Mouse (Mus musculus) heart, postnatal 10 days (tissue): ENCODE measurements around the gene Olfml2a. TPM values are rescaled to one million over a fixed set of nuclear protein-coding genes. Genes with fewer than 3 reads are reported as not detected.
A peak's percentile ranks its signal among the peaks of the same experiment; 100 is the strongest.

Source experiments
- DNase-seq, 2 experiments: peaks; one replicate each; pipeline ENCODE4 v3.0.0; 2021
- intact Hi-C: fragments of 180-260 bp; cut with DNase I; formaldehyde crosslinking; loops from one replicate; pipeline ENCODE4 v1.15.1; 2025
- total RNA-seq, 2 experiments: library from RNA; stranded (reverse); gene quantifications; 2 replicates each; pipeline ENCODE4 v1.2.3; 2021

Olfml2a gene
- total RNA-seq, 2 experiments from 2014 or later: 17.8 to 18.8 TPM

DNA sequence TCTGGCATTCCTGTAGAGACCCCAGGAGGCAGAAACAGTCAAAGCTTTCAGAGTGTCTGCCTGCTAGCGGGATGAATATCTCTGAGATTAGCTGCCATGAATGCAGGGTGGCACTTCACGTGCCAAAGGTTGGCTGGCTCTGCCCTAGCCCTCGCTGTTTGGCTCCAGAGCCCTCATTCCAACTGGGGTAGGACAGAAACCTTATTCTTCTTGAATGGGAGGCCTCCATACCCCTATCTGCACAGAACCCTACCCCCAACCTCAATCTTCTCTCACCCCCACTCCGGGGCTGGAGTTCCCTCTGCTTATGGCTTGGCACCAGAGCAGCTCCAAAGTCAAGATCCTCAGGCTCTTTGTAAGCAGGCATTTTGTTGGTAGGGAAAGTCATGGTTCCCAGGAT, 46.1 kb downstream of the Olfml2a start:
- intact Hi-C loops: no loop called here
- DNase-seq: no peak

DNA sequence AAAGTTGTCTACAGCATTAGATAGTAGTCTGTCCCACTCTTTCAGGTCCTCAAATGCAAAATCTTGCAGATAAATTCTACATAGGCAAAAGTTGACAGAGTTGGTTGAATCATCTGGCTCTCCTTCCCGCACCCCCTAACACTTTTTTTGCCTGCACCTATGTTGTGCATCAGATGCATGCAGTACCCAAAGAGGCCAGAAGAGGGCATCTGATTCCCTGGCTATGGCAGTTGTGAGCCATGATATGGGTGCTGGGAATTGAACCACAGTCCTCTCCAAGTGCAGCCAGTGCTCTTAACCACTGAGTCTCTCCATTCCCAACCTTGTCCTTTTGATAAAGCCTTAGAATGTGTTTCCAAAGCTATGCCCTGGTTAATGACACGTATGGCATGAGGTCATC, 51.7 kb downstream of the Olfml2a start:
- DNase-seq: no peak
- intact Hi-C loops: no loop called here

DNA sequence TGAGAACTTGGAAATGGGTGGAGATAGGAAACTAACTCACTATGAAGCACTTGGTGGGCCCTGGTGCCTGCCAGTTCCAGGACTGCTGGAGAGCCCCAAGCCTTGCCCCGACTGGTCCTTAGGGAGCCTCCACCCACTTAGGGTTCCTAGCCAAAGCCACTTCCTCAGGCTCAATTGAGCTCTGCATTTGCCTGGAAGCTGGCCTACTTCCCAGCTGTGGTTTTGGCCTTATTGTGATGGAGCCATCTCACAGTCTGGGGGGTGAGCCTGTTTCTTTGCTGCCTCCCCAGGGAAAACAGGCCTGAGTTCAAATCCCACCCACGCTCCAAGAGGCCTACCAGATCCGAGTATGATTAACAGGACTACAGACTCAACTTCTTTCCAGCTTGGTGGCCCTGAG, 54.8 kb downstream of the Olfml2a start:
- intact Hi-C loops: no loop called here
- DNase-seq: peak; percentile 77 to 79

DNA sequence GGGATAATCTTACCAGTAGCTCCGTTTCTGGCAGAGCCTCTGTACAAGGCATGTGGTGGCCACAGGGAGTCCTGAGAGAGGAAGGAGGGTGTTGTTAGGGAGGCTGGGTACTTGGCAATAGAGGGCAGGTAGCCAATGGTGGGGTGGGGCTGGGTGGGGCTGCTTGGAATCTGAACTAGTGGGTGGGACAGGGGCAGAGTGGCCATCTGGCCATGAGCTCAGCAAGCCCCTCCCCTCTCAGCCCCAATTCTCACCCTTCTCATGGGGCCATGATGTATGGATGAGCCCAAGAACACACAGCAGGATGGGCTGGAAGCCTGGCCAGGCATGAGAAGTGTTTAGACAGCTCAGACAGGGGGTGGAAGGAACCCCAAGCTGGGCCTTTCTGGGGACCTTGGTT, 55.6 kb downstream of the Olfml2a start:
- intact Hi-C loops: no loop called here
- no peak for DNase-seq

DNA sequence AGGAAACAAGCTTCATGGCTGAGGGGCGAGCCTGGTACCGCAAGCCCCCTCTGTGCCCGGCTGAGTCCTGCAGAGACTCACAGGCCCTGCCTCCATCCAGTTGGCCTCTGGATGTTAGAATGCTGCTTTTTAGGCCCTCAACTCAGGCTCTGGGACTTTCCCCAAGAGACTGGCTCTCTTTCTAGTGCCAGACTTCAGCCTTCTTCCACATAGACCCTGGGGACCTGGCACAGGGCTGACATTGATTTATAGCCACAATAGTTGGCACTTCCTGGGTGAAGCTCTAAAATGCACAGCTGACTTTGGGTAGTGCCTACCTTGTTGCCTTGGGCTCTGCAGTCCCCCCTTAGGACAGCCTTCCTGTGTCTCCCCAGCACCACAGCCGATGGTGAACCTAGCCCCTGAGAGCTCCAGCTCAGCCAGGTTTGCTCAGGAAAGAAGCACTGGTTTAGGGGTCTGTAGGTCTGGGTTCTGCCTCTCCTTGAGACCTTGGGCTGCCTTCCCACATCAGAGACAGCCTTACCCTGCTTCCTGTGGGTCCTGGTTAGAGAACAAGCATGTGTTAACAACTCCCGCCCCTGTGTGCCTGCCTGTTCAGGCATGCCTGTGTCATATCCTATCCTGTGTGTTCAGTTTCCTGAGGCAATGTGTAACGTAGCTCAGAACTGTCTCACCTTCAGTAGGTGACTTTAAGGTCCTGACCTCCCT, 56.2 kb downstream of the Olfml2a start:
- intact Hi-C loops: no loop called here
- no peak for DNase-seq

DNA sequence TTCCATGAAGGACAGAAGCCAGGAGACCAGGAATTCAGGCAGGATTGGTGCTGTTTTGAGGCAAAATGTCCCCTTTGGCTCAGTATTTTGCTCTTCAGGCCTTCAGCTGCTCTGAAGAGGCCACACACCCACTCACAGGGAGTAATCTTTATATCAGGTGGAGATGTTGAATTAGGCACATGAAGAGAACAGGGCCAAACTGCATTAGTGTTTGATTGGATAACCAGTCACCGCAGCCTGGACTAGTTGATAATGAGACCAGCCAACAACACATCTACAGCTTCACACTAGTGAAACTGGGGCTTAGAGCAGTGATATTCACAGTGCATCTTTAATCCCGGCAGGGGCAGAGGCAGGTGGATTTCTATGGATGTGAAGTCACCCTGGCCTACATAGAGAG, 57.2 kb downstream of the Olfml2a start:
- intact Hi-C loops: no loop called here
- no peak for DNase-seq

DNA sequence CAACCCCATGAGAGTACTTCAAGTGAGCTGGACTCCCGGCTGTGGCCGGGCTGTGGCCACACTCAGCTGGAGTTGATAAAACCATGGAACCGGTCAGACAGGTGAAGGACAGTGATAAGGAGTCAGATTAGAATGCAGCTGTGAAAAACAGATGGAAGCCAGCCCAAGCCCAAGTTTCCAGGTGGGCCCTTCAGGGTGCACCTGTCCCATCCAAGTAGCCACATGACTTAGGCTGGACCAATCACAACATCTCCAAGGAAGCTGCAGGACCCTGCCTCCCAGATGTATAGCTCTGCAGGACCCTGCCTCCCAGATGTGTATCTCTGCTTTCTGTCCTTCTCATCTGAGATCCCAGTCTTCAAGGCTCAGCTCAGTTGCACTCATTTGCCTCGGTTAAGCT, 60.2 kb downstream of the Olfml2a start:
- intact Hi-C loops: no loop called here
- no peak for DNase-seq

DNA sequence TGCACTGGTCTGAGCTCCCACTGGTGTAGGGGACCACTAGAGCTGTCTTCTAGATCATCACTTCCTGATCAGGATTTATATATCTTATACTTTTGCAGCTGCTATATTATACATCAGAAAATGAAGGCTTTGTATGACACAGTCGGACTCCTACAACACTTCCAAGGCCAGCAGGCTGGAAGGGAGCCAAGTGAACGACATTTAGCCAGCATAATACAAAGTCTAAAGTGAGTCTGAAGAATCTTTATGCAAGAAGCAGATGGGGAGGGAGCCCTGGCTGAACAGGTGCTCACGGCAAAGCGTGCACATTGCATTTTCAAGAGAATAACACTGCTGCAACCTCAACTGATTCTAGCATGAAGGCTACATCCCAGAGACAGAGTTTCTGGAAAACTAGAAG, 60.7 kb downstream of the Olfml2a start:
- intact Hi-C loops: no loop called here

DNA sequence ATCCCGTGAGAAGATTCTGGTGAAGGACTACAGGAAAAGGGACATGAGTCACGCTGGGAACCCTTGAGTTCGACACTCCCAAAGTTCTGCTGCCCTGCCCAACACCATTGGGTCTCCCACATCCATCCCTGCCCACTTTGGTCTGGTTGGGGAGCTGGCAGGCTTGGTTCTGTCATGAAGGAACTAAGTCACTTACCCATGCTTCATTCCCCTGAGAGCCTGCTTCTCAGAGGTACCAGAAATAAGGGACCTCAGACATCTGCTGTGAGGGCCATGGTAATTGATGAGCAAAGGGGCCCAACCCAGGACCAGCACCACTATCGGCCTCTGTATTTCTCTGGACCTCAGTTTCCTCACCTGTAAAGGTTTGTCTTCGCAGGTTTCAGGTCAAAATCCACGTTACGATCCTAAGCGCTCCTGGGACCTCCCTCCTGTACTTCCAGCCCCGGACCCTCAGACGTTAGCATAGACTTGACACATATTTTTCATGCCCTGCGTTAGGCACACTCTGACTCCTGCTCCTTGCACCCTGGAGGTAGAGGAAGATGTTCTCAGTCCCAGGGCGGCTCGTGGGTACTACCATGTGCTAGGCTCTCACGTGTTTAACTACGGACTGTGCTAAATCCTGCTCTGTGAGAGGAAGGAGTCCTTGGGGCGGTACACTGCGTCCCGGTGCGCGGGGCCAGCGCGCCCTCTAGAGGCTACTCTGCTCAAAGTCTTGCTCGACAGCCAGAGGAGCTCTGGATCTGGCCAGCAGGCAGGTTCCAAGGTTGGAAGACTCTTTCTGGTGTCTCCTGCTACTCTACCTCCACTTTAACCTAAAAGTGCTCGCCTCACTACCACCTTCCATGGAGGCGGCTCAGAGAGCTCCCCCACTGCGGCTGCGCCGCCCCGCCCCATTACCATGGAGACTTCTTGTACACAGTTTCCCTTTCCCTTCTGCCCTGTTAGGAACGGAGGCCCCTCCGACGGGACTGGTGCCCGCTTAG, 65.9 kb downstream of the Olfml2a start, which contains the start of gene Wdr38:
Wdr38 (plus strand) TSS at position 91 of the 989 bp plus-strand sequence.
- peak; percentile 90 to 93 for DNase-seq

More for the DNA sequence above, 60.7 kb downstream of the Olfml2a start:
- no peak for DNase-seq

DNA sequence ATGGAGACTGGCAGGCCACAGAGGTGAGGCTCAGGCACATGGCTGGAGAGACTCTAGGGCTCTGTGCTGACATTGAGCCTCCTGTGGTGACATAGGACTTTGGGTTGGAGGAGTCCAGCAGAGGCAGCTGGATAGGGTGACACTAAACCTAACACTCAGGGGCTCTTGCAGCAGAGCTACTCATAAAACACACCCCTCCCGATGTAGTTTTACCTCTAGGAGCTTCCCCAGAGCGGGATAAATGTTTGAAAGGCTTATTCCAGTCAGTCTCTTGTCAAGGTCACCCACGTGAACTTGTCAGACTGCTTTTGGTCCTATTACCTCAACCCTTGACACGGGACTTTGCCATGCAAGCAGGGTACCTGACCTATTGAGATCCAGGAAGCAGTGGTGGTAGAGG, 67.6 kb downstream of the Olfml2a start:
- intact Hi-C loops: loop anchor here (5.0 kb wide), 1 partner anchor 202 kb away; no protein-coding TSS in a partner anchor
- DNase-seq: no peak

More for the DNA sequence above, 65.9 kb downstream of the Olfml2a start, which contains the start of gene Wdr38:
- intact Hi-C loops: loop anchor here (1.0 to 5.0 kb wide), 2 partner anchors 70 to 200 kb away; partner anchors contain the start of gene Nr6a1

DNA sequence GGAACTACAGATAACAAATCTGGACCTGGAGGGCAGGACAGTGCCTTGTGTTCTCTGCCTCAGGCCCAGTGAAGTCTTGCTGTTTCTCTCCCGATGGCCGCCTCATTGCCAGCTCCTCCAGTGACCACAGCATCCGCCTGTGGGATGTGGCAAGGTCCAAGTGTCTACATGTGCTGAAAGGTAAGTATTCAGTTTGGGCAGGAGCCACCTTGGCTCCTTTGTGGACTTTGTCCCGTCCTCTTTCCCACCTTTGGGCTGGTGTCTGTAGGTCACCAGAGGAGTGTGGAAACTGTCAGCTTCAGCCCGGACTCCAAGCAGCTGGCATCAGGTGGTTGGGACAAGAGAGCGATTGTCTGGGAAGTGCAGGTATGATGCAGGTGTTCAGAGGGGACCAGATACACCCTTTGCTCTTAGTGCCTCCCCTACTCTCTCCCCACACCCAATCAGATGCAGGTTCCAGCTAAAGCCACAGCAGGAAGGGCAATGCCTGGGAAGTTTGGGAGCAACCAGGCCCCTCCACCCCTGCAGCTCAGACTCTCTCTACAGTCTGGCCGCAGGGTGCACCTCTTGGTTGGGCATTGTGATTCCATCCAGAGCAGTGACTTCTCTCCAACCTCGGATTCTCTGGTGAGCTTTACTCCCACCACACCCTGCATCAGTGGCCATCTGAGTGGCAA, 68.3 kb downstream of the Olfml2a start:
- DNase-seq: no peak
- intact Hi-C loops: loop anchor here (5.0 kb wide), 1 partner anchor 203 kb away; no protein-coding TSS in a partner anchor

DNA sequence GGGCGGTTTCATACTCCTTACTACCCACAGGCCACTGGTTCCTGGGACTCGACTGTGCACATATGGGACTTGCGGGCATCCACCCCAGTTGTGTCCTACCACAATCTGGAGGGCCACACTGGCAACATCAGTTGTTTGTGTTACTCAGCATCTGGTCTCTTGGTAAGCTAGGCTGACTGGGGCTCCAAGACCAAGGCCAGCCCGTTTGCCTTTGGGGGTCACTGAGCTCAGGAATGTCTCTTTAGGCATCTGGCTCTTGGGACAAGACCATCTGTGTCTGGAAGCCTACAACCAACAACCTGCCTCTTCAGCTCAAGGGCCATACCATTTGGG, 68.8 kb downstream of the Olfml2a start:
- intact Hi-C loops: no loop called here
- no peak for DNase-seq

DNA sequence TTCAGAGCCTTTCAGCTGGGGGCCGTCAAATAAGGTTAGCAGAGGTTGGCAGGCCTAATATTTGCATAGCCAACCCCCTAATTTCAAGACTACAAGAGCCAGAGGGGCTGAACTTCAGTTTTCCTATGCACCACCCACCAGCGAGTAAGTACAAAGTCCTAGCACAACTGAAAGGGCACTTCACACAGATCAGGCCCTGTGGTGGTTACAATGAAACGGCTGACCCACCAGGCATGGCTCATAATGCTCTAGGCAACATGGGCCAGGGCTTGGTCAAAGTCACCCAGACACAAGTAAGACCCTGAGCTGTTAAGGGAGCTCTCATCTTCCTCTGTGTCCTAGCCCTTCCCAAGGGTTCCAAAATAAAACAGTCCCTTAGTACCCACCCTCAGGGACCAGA, 70.1 kb downstream of the Olfml2a start:
- intact Hi-C loops: no loop called here
- DNase-seq: no peak

DNA sequence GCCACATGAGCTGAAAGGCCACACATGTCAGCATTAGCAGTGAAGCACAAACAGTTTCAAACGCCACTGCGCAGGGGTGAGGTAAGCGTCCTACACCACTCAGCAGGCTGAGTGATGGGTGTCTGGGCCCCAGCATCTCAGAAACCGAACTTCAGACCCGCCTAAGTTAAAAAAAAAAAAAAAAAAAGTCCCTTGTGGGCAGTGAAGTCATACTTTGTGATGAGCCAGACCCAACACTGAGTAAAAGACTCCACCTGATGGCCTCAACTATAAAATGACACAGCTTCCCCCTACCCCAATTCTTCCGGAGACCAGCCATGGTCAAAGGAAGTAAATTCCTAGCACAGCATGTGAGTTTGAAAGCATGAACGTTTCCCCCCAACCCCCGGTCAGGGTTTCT, 71.3 kb downstream of the Olfml2a start:
- DNase-seq: no peak
- intact Hi-C loops: no loop called here

DNA sequence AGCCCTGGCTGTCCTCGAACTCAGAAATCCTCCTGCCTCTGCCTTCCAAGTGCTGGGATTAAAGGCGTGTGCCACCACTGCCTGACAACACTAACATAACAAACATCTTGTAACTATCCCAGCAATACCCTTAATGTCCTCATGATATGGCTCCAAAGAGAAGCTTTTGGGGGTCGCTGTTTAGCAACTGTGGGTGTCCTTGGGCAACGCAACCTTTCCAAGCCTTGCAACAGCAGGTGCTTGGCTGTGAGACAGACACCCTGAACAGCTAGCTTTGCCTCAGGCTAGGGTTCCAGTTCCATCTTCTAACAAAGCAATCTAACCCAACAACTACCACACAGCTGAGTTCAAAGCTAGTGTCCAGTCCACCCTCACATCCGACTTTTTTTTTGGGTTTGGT, 71.7 kb downstream of the Olfml2a start:
- intact Hi-C loops: no loop called here
- DNase-seq: no peak

DNA sequence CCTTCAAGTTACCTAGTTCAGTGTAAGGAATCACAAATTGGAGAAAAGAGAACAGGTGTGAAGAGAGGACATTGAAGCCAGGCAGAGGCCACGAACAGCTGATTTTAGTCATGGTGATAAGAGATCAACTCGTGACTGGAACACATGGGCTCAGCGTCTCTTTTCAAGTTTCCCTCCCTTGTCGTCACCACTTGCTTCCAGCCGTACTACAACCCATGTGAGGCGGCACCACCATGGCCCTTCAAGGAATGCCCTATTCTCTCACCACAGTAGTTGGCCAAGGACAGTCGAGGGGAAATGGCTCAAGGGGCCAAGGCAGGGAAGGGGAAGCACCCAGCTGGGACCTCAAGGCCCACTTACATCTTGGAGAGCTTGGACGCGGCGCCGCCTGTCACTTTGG, 72.6 kb downstream of the Olfml2a start:
- intact Hi-C loops: no loop called here
- peak in 1 of 2 experiments; percentile 56 for DNase-seq

DNA sequence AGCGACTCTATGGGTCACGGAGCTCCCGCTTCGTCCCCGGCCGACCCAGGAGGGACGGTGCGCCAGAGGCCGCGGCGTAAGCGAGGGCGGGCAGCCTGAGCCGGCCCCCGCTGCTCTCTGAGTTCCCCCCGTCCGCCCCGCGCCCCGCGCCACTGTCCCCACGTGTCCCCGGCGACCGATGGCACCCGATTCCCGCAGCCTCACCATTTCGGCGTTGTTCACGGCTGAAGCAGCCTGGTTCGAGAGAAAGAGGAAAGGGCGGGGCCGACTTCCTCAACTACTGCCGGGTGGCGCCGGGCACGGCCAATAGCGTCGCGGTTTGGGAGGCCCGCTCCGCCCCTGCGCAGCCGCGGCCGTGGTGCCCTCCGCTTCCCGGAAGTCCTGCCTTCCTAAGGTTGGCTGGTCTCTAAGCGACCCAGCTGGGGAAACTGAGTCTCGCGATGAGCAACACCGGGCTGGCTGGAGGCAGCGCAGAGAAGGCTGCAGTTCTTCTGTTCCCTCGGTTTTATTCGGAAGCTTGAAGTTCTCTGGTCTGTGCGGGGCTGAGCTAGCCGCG, 73.2 kb downstream of the Olfml2a start, which contains the start of gene Arpc5l:
Arpc5l (plus strand) TSS at position 469 of the 556 bp plus-strand sequence.
- peak; percentile 94 to 95 for DNase-seq
- intact Hi-C loops: no loop called here

DNA sequence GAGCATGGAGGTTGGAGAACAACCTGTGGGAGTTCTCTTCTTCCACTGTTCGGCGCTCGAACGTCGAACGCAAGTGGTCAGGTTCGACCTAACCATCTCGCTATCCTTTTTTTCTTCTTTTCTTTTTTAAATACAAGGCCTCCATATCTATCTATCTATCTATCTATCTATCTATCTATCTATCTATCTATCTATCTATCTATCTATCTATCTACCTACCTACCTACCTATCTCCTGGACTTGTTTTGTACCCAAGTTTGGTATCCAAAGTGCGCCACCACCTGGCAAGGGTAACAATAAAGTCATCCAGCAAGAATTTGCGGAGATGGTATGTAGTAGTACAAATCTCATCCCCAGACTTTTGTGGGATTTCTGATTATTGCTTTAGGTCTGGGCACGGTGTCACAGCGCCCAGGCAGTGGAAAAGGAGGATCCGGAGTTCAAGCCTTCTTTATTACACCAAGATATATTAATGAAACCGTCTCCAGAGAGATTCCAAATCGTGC, 73.8 kb downstream of the Olfml2a start, which contains the start of gene Rpl35:
Rpl35 (minus strand) TSS at position 51 of the 506 bp plus-strand sequence.
- intact Hi-C loops: no loop called here
- peak in 1 of 2 experiments; percentile 48 for DNase-seq

DNA sequence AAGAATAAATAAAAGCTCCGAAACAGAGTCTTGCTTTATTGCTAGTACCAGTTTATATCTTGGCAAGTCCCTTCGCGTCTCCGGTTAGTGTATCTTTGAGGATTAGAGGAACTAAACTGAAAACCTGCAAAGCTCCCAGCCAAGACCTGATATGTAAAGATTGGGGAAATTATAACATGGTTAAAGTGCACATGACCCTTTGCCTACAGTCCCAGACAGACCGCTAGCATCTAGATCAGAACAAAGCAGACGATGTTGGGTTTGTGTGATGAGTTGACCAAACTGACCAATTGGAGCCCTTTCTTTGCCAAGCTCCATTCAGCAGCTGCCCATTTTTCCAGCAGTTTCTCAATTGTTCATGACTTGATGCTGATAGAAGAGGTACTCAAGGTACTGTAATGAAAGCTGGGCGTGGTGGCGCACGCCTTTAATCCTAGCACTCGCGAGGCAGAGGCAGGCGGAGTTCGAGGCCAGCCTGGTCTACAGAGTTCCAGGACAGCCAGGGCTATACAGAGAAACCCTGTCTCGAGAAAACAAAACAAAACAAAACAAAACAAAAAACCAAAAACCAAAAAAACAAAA, 74.5 kb downstream of the Olfml2a start:
- intact Hi-C loops: no loop called here
- no peak for DNase-seq

DNA sequence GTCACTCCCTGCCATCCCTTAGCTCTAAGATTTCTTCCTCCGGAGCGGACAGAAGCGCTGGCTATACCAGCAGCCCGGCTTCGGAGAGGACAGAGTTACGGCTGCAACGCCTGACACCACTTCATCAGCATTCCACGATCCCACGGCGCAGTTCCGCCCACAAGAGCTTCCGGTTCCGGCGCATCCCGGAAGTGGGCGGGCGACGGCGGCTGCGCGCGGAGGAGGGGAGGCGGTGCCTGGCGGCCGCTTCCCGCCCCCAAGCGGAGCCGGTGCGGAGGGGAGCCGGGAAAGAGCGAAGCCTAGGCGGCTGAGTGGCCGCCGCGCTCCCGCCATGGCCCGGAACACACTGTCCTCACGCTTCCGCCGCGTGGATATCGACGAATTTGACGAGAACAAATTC, 76.1 kb downstream of the Olfml2a start:
- intact Hi-C loops: no loop called here

More for the DNA sequence above, 76.1 kb downstream of the Olfml2a start:
- DNase-seq: peak; percentile 96 to 97
